Mouse (Mus musculus): ENCODE data around the gene Ciz1. TPM values are rescaled to one million over a fixed set of nuclear protein-coding genes. Genes with fewer than 3 reads are reported as not detected.

Ciz1 gene
- polyA plus RNA-seq, 1 experiment, result 34.3 TPM

DNA sequence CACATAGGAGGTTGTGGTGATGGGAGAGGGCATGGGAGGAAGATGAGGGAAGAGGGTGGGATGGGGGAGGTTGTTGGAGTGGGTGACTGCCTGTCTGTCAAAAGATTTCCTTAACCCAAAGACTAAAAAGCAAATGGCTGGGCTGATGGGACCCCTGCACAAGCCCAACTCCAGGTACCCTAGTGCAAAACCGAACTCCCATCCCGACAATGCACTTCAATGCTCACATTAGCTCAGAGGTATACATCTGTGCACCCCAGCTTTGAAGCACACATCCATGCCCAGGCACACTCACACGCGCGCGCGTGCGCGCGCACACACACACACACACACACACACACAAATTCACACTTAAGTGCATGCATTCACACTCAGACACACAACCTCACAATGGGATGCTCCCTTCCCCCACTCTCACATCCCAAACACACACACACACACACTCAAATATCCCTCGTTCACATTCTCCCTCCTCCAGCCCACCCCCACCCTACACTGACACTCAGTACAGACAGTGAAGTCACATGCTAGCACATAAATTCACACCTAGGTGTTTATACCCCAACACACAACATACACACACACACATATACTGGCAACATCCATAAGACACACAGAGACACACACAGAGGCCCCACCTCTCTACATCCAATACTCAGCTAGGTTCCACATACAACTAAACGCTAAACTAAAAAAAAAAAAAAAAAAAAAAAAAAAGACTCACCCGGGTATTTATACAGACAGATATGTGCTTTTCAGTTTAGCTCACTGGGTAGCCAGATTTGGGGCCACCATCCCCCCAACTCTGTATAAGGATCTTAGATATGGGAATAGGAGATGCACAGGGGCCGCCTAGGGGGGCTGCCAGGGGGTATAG is 33.2 kb upstream of the Ciz1 start:
- H3K4me1 ChIP-seq (ENCODE audit: control insufficient read depth, insufficient read depth, low read length), result no peaks in the 10 kb centered on the region
- no peak for TF ChIP-seq POLR2A (IDR thresholded peaks at IDR 0.05; ENCODE audit: insufficient read depth, low read length)
- TF ChIP-seq EP300 (IDR thresholded peaks at IDR 0.05; ENCODE audit: insufficient read depth, low read depth, low read length), result no peak
- TF ChIP-seq CTCF (IDR thresholded peaks at IDR 0.05; ENCODE audit: low read depth, low read length), result no peak

GRCm38 (mm10) chr2:32319586-32320580 is 32.2 kb upstream of the Ciz1 start:
- H3K27ac ChIP-seq (ENCODE audit: insufficient read depth, low read length), result no peak overlapping the region
- H3K9ac ChIP-seq (ENCODE audit: low read depth, poor library complexity, severe bottlenecking), result no peak overlapping the region
- H3K4me1 ChIP-seq (ENCODE audit: control insufficient read depth, insufficient read depth, low read length), result no peaks in the 10 kb centered on the region
- no peaks in the 10 kb centered on the region for H3K27me3 ChIP-seq (ENCODE audit: control insufficient read depth, insufficient read depth, low read length, poor library complexity, severe bottlenecking)
- no peaks in the 10 kb centered on the region for H3K36me3 ChIP-seq (ENCODE audit: control insufficient read depth, insufficient read depth, low read length, poor library complexity, severe bottlenecking)
- H3K4me3 ChIP-seq (ENCODE audit: low read depth, low read length), result no peak overlapping the region
- no peak for TF ChIP-seq CTCF (IDR thresholded peaks at IDR 0.05; ENCODE audit: low read depth, low read length)
- no peak for TF ChIP-seq EP300 (IDR thresholded peaks at IDR 0.05; ENCODE audit: insufficient read depth, low read depth, low read length)
- TF ChIP-seq POLR2A (IDR thresholded peaks at IDR 0.05; ENCODE audit: insufficient read depth, low read length), result no peak
- H3K9me3 ChIP-seq (replicated peaks; ENCODE audit: control insufficient read depth, insufficient read depth, low read length, poor library complexity, severe bottlenecking), result no peaks in the 10 kb centered on the region

More for the DNA sequence above, 33.2 kb upstream of the Ciz1 start:
- H3K4me3 ChIP-seq (ENCODE audit: low read depth, low read length), result no peak overlapping the region
- H3K27me3 ChIP-seq (ENCODE audit: control insufficient read depth, insufficient read depth, low read length, poor library complexity, severe bottlenecking), result no peaks in the 10 kb centered on the region
- H3K9ac ChIP-seq (ENCODE audit: low read depth, poor library complexity, severe bottlenecking), result no peak overlapping the region
- H3K27ac ChIP-seq (ENCODE audit: insufficient read depth, low read length), result no peak overlapping the region
- H3K36me3 ChIP-seq (ENCODE audit: control insufficient read depth, insufficient read depth, low read length, poor library complexity, severe bottlenecking), result no peaks in the 10 kb centered on the region
- H3K9me3 ChIP-seq (replicated peaks; ENCODE audit: control insufficient read depth, insufficient read depth, low read length, poor library complexity, severe bottlenecking), result no peaks in the 10 kb centered on the region

DNA sequence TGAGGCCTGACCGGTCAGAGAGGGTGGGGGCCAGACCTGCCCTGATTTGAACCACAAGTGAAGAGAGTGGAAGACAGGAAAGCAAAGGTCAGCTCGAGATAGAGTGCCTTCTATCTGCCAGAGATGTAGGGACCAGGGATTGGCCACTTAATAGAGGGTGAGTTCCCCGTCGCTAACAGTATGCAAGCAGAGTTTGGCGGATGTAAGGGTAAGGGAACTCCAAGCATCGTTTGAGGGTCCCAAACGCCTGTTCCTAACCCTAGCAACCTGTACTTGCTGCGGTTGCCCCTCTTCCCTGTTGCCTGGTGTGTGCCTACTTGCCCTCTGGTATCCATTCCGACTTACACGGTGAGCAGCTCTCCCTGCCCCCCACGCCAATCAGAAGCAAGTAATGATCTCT is 31.4 kb upstream of the Ciz1 start:
- no peaks in the 10 kb centered on the region for H3K4me1 ChIP-seq (ENCODE audit: control insufficient read depth, insufficient read depth, low read length)
- H3K9ac ChIP-seq (ENCODE audit: low read depth, poor library complexity, severe bottlenecking), result no peak overlapping the region
- no peaks in the 10 kb centered on the region for H3K9me3 ChIP-seq (replicated peaks; ENCODE audit: control insufficient read depth, insufficient read depth, low read length, poor library complexity, severe bottlenecking)
- no peak overlapping the region for H3K4me3 ChIP-seq (ENCODE audit: low read depth, low read length)
- no peak overlapping the region for H3K27ac ChIP-seq (ENCODE audit: insufficient read depth, low read length)
- TF ChIP-seq EP300 (IDR thresholded peaks at IDR 0.05; ENCODE audit: insufficient read depth, low read depth, low read length) (no peak), CTCF (IDR thresholded peaks at IDR 0.05; ENCODE audit: low read depth, low read length) (no peak), POLR2A (IDR thresholded peaks at IDR 0.05; ENCODE audit: insufficient read depth, low read length) (no peak)
- H3K36me3 ChIP-seq (ENCODE audit: control insufficient read depth, insufficient read depth, low read length, poor library complexity, severe bottlenecking), result no peaks in the 10 kb centered on the region
- no peaks in the 10 kb centered on the region for H3K27me3 ChIP-seq (ENCODE audit: control insufficient read depth, insufficient read depth, low read length, poor library complexity, severe bottlenecking)

- Histone ChIP-seq H3K4me3 (ENCODE audit: low read depth, low read length) (no peak overlapping the region), H3K9ac (ENCODE audit: low read depth, poor library complexity, severe bottlenecking) (no peak overlapping the region), H3K9me3 (replicated peaks; ENCODE audit: control insufficient read depth, insufficient read depth, low read length, poor library complexity, severe bottlenecking) (no peaks in the 10 kb centered on the region), H3K27ac (ENCODE audit: insufficient read depth, low read length) (no peak overlapping the region), H3K36me3 (ENCODE audit: control insufficient read depth, insufficient read depth, low read length, poor library complexity, severe bottlenecking) (no peaks in the 10 kb centered on the region), H3K27me3 (ENCODE audit: control insufficient read depth, insufficient read depth, low read length, poor library complexity, severe bottlenecking) (no peaks in the 10 kb centered on the region), H3K4me1 (ENCODE audit: control insufficient read depth, insufficient read depth, low read length) (no peaks in the 10 kb centered on the region)
- TF ChIP-seq EP300 (IDR thresholded peaks at IDR 0.05; ENCODE audit: insufficient read depth, low read depth, low read length), result no peak
- no peak for TF ChIP-seq CTCF (IDR thresholded peaks at IDR 0.05; ENCODE audit: low read depth, low read length)
- no peak for TF ChIP-seq POLR2A (IDR thresholded peaks at IDR 0.05; ENCODE audit: insufficient read depth, low read length)
Observed at GRCm38 (mm10) chr2:32321591-32322298, 30.4 kb upstream of the Ciz1 start.

DNA sequence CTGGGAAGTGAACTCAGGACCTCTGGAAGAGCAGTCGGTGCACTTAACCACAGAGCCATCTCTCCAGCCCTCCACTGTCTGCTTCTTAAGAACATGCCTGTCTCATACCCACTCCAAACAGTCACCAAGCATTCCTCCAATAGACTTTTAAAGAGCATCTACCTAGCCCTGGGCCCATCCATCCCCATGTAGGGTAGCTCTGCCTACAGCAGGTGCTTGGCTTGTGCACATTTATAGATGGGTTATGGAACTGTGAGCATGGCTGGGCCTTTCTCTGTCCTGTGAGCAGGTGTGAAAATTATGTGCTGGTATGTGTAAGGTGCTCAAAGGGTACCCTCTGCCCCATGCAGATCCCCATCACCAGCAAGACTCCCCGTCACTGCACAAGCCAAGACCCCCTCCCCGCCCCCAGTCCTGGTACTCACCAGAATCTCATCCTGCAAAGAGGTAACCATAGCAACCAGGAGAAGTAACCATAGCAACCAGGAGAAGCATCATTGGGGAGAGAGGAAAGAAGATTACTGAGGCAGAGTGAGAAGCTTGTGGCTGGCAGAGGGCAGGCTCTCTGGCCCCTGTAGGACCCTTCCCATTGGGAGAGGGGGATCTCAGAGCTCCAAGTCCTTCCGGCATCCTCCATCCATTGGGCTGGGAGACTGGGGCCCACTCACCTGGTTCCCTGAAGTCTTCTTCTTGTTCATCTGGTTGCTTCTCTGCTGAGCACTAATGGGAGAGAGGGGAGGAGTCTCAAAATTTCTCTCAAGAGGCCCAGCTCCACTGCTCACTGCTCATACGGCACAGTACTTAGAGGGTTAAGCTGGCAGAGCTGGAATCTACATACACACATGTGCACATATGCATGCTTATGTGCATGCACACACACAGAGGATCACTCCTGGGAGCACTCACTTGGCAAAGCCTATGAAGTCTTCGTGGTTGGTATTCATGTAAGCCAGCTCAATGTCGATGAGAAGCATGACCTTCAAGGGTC is 29.1 kb upstream of the Ciz1 start:
- Histone ChIP-seq H3K4me3 (ENCODE audit: low read depth, low read length) (no peak overlapping the region), H3K9me3 (replicated peaks; ENCODE audit: control insufficient read depth, insufficient read depth, low read length, poor library complexity, severe bottlenecking) (no peaks in the 10 kb centered on the region), H3K9ac (ENCODE audit: low read depth, poor library complexity, severe bottlenecking) (no peak overlapping the region), H3K27me3 (ENCODE audit: control insufficient read depth, insufficient read depth, low read length, poor library complexity, severe bottlenecking) (no peaks in the 10 kb centered on the region), H3K27ac (ENCODE audit: insufficient read depth, low read length) (no peak overlapping the region), H3K36me3 (ENCODE audit: control insufficient read depth, insufficient read depth, low read length, poor library complexity, severe bottlenecking) (no peaks in the 10 kb centered on the region), H3K4me1 (ENCODE audit: control insufficient read depth, insufficient read depth, low read length) (no peaks in the 10 kb centered on the region)
- TF ChIP-seq EP300 (IDR thresholded peaks at IDR 0.05; ENCODE audit: insufficient read depth, low read depth, low read length) (no peak), POLR2A (IDR thresholded peaks at IDR 0.05; ENCODE audit: insufficient read depth, low read length) (no peak), CTCF (IDR thresholded peaks at IDR 0.05; ENCODE audit: low read depth, low read length) (no peak)
